Mouse (Mus musculus) brain, embryonic 18.5 days (tissue): ENCODE data around the gene Agbl3.
A peak's percentile ranks its signal among the peaks of the same experiment; 100 is the strongest.

Experiments used
- DNase-seq: peaks from one replicate; pipeline ENCODE4 v3.0.0-alpha.2; 2012; ENCODE audit warnings: low read depth, low spot score

Agbl3 gene

GRCm38 (mm10) chr6:34874101-34874921 is 94.1 kb downstream of the Agbl3 start:
- DNase-seq: no peak

GRCm38 (mm10) chr6:34875268-34875761 is 95.1 kb downstream of the Agbl3 start:
- no peak for DNase-seq

GRCm38 (mm10) chr6:34875966-34876834 is 96.0 kb downstream of the Agbl3 start:
- no peak for DNase-seq

- DNase-seq: no peak
These were observed 96.6 kb downstream of the Agbl3 start for GRCm38 (mm10) chr6:34876835-34877156.

- DNase-seq: peak; percentile 74
These were observed 97.5 kb downstream of the Agbl3 start, which contains the start of gene Cyren for GRCm38 (mm10) chr6:34877509-34878321. Cyren (minus strand) TSS chr6:34878060.

GRCm38 (mm10) chr6:34879101-34879740 is 99.0 kb downstream of the Agbl3 start:
- no peak for DNase-seq

- DNase-seq: no peak
These were observed 99.8 kb downstream of the Agbl3 start for GRCm38 (mm10) chr6:34879911-34880475.

GRCm38 (mm10) chr6:34884724-34885123 is 104.5 kb downstream of the Agbl3 start:
- DNase-seq: no peak

GRCm38 (mm10) chr6:34887131-34887850 is 107.1 kb downstream of the Agbl3 start:
- no peak for DNase-seq

- no peak for DNase-seq
These were observed 109.0 kb downstream of the Agbl3 start for GRCm38 (mm10) chr6:34889185-34889584.

GRCm38 (mm10) chr6:34895569-34895968 is 115.3 kb downstream of the Agbl3 start:
- no peak for DNase-seq

- DNase-seq: no peak
These were observed 116.0 kb downstream of the Agbl3 start for GRCm38 (mm10) chr6:34896168-34896780.

GRCm38 (mm10) chr6:34899127-34899526 is 118.9 kb downstream of the Agbl3 start:
- DNase-seq: no peak

- DNase-seq: no peak
These were observed 120.8 kb downstream of the Agbl3 start for GRCm38 (mm10) chr6:34900990-34901389.

GRCm38 (mm10) chr6:34901911-34902444 is 121.7 kb downstream of the Agbl3 start:
- DNase-seq: no peak

- no peak for DNase-seq
These were observed 122.3 kb downstream of the Agbl3 start for GRCm38 (mm10) chr6:34902578-34902977.

GRCm38 (mm10) chr6:34903441-34903840 is 123.2 kb downstream of the Agbl3 start:
- no peak for DNase-seq

GRCm38 (mm10) chr6:34903851-34904250 is 123.6 kb downstream of the Agbl3 start:
- no peak for DNase-seq

- DNase-seq: no peak
These were observed 124.1 kb downstream of the Agbl3 start for GRCm38 (mm10) chr6:34904361-34904760.
